Mouse (Mus musculus): ENCODE measurements around the gene Hectd4. TPM values are rescaled to one million over a fixed set of nuclear protein-coding genes. Genes with fewer than 3 reads are reported as not detected.
A peak's percentile ranks its signal among the peaks of the same experiment; 100 is the strongest.
"Not testable (repeated sequence)": the region's sequence is repeated elsewhere in the genome, so short reads cannot be mapped to it uniquely, and the experiment has no call there.

Hectd4 gene
- polyA plus RNA-seq, 1 experiment, result 100 TPM

GRCm38 (mm10) chr5:121366449-121367225 is 146.6 kb downstream of the Hectd4 start:
- Histone ChIP-seq H3K4me1 (ENCODE audit: control insufficient read depth, insufficient read depth, low read length) (no peaks in the 10 kb centered on the region), H3K4me3 (replicated peaks; ENCODE audit: control insufficient read depth, low read depth, low read length) (no peak overlapping the region), H3K27ac (ENCODE audit: control insufficient read depth, insufficient read depth, low read depth, low read length, poor library complexity) (no peak overlapping the region)
- TF ChIP-seq CTCF (IDR thresholded peaks at IDR 0.05; ENCODE audit: control insufficient read depth, insufficient read depth, low read length) (no peak), POLR2A (IDR thresholded peaks at IDR 0.05; ENCODE audit: borderline replicate concordance, control insufficient read depth, low read depth, low read length) (no peak)
- WGBS, result 82% methylated on average over 16 of the region's 16 CpGs

GRCm38 (mm10) chr5:121367255-121367654 is 147.2 kb downstream of the Hectd4 start:
- Histone ChIP-seq H3K4me1 (ENCODE audit: control insufficient read depth, insufficient read depth, low read length) (no peaks in the 10 kb centered on the region), H3K27ac (ENCODE audit: control insufficient read depth, insufficient read depth, low read depth, low read length, poor library complexity) (no peak overlapping the region; the same call in 1 of the 2 replicates), H3K4me3 (replicated peaks; ENCODE audit: control insufficient read depth, low read depth, low read length) (no peak overlapping the region)
- WGBS, result 86% methylated on average over 4 of the region's 4 CpGs
- no peak for TF ChIP-seq POLR2A (IDR thresholded peaks at IDR 0.05; ENCODE audit: borderline replicate concordance, control insufficient read depth, low read depth, low read length)

- no peak overlapping the region for H3K27ac ChIP-seq (ENCODE audit: control insufficient read depth, insufficient read depth, low read depth, low read length, poor library complexity)
- H3K4me1 ChIP-seq (ENCODE audit: control insufficient read depth, insufficient read depth, low read length), result no peaks in the 10 kb centered on the region
- WGBS, result 88% methylated on average over 6 of the region's 6 CpGs
- TF ChIP-seq POLR2A (IDR thresholded peaks at IDR 0.05; ENCODE audit: borderline replicate concordance, control insufficient read depth, low read depth, low read length), result no peak
- TF ChIP-seq CTCF (IDR thresholded peaks at IDR 0.05; ENCODE audit: control insufficient read depth, insufficient read depth, low read length), result no peak
- H3K4me3 ChIP-seq (replicated peaks; ENCODE audit: control insufficient read depth, low read depth, low read length), result no peak overlapping the region
These were observed 151.7 kb downstream of the Hectd4 start for GRCm38 (mm10) chr5:121371712-121372111.

- no peaks in the 10 kb centered on the region for H3K4me1 ChIP-seq (ENCODE audit: control insufficient read depth, insufficient read depth, low read length)
- H3K4me3 ChIP-seq (replicated peaks; ENCODE audit: control insufficient read depth, low read depth, low read length), result no peak overlapping the region
- 95% methylated on average over 3 of the region's 3 CpGs for WGBS
- no peak for TF ChIP-seq POLR2A (IDR thresholded peaks at IDR 0.05; ENCODE audit: borderline replicate concordance, control insufficient read depth, low read depth, low read length)
- TF ChIP-seq CTCF (IDR thresholded peaks at IDR 0.05; ENCODE audit: control insufficient read depth, insufficient read depth, low read length), result no peak
- no peak overlapping the region for H3K27ac ChIP-seq (ENCODE audit: control insufficient read depth, insufficient read depth, low read depth, low read length, poor library complexity)
These were observed 154.8 kb downstream of the Hectd4 start for GRCm38 (mm10) chr5:121374790-121375189.

- H3K4me1 ChIP-seq (ENCODE audit: control insufficient read depth, insufficient read depth, low read length); H3K4me3 ChIP-seq (replicated peaks; ENCODE audit: control insufficient read depth, low read depth, low read length); H3K27ac ChIP-seq (ENCODE audit: control insufficient read depth, insufficient read depth, low read depth, low read length, poor library complexity): not testable (repeated sequence)
- 67% methylated on average over 5 of the region's 5 CpGs for WGBS
These were observed 157.0 kb downstream of the Hectd4 start for GRCm38 (mm10) chr5:121376972-121377371.

GRCm38 (mm10) chr5:121378678-121379256 is 158.7 kb downstream of the Hectd4 start:
- Histone ChIP-seq H3K27ac (ENCODE audit: control insufficient read depth, insufficient read depth, low read depth, low read length, poor library complexity) (no peak overlapping the region), H3K4me1 (ENCODE audit: control insufficient read depth, insufficient read depth, low read length) (no peaks in the 10 kb centered on the region), H3K4me3 (replicated peaks; ENCODE audit: control insufficient read depth, low read depth, low read length) (no peak overlapping the region)
- TF ChIP-seq CTCF (IDR thresholded peaks at IDR 0.05; ENCODE audit: control insufficient read depth, insufficient read depth, low read length) (no peak), POLR2A (IDR thresholded peaks at IDR 0.05; ENCODE audit: borderline replicate concordance, control insufficient read depth, low read depth, low read length) (no peak)
- 88% methylated on average over 13 of the region's 13 CpGs for WGBS

- 84% methylated on average over 2 of the region's 2 CpGs for WGBS
These were observed 160.7 kb downstream of the Hectd4 start for GRCm38 (mm10) chr5:121380692-121381091.

GRCm38 (mm10) chr5:121383857-121384756 is 164.1 kb downstream of the Hectd4 start:
- 9% methylated on average over 10 of the region's 10 CpGs for WGBS
- H3K27ac ChIP-seq (ENCODE audit: control insufficient read depth, insufficient read depth, low read depth, low read length, poor library complexity), result peak overlapping the region; percentile 26; the same call in 1 of the 2 replicates
- H3K4me1 ChIP-seq (ENCODE audit: control insufficient read depth, insufficient read depth, low read length), result no peaks in the 10 kb centered on the region; the same call in 1 of the 2 replicates
- no peak for TF ChIP-seq POLR2A (IDR thresholded peaks at IDR 0.05; ENCODE audit: borderline replicate concordance, control insufficient read depth, low read depth, low read length)
- TF ChIP-seq CTCF (IDR thresholded peaks at IDR 0.05; ENCODE audit: control insufficient read depth, insufficient read depth, low read length), result no peak
- H3K4me3 ChIP-seq (replicated peaks; ENCODE audit: control insufficient read depth, low read depth, low read length), result peak overlapping the region; percentile 95

More at GRCm38 (mm10) chr5:121380692-121381091, 160.7 kb downstream of the Hectd4 start:
- H3K4me1 ChIP-seq (ENCODE audit: control insufficient read depth, insufficient read depth, low read length), result no peaks in the 10 kb centered on the region; the same call in 1 of the 2 replicates
- H3K4me3 ChIP-seq (replicated peaks; ENCODE audit: control insufficient read depth, low read depth, low read length), result no peak overlapping the region
- TF ChIP-seq CTCF (IDR thresholded peaks at IDR 0.05; ENCODE audit: control insufficient read depth, insufficient read depth, low read length) (no peak), POLR2A (IDR thresholded peaks at IDR 0.05; ENCODE audit: borderline replicate concordance, control insufficient read depth, low read depth, low read length) (no peak)
- H3K27ac ChIP-seq (ENCODE audit: control insufficient read depth, insufficient read depth, low read depth, low read length, poor library complexity), result no peak overlapping the region
